Mouse (Mus musculus) T-cell, adult 66 days (primary cell): Measurements from ENCODE around the gene Orai1. TPM values are rescaled to one million over a fixed set of nuclear protein-coding genes. Genes with fewer than 3 reads are reported as not detected.

Source experiments
- total RNA-seq, 2 experiments: library from RNA; stranded (reverse); gene quantifications; 3 replicates in 1 of 2; 4 replicates in 1 of 2; pipeline ENCODE4 v1.2.4; 2023

Orai1 gene
- 10 to 100 TPM; 73.3 to 78.4 TPM for total RNA-seq

DNA sequence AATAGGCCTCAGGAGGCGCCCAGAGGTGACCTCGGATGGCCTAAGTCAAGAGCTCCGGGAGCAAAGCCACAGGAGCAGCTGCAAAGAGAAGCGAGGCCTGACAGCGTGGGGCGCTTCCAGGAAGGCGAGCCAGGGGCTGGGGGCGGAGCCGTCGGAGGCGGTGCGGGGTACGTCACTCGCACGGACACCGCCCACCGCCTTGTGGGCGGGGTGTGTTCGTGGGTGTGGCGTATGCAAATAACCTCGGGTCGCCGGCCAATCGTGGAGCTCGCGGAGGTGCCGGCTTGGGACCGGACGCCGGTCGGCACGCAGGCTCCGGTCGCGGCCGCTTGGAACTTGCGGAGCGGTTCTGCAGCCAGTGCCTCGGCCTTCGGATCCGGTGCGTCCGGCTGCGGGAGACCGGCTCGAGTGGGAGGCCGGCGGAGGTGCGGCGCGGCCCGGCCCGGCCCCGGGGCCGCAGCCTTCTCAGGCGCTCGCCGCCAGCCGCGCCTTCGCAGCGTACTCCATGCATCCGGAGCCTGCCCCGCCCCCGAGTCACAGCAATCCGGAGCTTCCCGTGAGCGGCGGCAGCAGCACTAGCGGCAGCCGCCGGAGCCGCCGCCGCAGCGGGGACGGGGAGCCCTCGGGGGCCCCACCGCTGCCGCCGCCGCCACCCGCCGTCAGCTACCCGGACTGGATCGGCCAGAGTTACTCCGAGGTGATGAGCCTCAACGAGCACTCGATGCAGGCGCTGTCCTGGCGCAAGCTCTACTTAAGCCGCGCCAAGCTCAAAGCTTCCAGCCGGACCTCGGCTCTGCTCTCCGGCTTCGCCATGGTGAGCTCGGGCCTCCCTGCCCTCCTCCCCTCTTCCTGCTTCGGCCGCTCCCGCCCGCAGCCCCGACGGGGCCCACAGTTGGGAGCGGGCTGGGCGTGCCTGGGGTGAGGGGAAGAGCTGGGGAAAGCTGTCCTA, at the start of gene Orai1:
Gene Orai1 (plus strand): TSS at position 322 of the 949 bp plus-strand sequence.

DNA sequence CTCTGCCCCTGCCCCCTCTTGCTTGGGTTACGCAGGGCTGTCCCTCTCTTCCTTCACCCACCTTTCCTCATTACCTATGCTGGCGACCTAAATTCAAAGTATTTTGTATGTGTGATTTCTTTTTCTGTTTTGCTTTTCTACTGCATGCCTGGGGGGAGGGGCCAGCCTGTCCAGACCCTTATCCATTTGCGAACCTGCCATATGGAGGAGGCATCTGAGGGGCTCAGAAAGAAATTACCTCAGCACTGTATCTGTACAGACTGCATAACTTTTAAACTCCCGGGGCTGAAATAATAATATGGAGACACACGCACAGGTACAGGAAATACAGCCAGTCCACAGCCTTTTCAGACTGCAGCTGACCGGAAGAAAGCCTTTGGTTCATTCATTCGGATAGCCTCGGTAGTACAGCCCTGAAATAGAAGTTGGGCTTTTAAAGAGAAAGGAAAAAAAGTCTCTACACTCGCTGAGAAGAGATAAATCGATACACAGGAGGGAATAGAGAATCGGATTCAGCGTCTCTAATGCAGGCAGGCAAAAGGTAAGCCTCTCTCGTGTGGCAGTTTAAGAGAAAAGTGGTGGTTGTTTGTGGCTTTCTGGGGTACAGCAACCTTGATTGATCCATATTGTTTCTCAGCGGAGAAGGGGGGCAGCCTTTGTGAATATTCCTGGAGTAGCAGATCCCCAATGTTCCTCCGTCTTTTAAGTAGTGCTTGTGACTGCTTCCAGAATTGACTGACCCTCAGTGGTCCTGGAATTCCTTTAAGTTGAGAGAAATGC, 25.1 kb upstream of the Orai1 start, which contains the start of gene Kdm2b:
Gene Kdm2b (minus strand): TSS at position 273 of the 780 bp plus-strand sequence.

DNA sequence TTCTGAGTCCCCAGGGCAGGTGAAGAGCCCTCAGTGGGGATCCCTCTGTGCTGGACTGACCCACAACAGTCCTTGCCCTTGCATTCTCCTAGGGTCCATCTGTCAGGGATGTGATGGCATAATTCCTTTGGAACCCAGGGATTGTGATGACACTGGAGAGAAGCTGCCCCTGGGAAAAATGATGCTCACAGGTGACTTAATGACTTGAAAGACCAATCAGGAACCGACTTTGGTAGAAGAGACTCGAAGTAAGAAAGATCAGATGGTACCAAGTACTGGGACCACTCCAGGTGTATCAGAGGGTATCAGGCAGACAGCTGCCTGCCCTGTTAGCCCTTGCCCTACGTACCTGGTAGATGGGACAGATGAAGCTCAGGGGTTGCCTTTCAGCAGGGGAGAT, 32.0 kb downstream of the Orai1 start, which contains the start of gene Morn3:
Gene Morn3 (minus strand): TSS at position 101 of the 400 bp plus-strand sequence.

DNA sequence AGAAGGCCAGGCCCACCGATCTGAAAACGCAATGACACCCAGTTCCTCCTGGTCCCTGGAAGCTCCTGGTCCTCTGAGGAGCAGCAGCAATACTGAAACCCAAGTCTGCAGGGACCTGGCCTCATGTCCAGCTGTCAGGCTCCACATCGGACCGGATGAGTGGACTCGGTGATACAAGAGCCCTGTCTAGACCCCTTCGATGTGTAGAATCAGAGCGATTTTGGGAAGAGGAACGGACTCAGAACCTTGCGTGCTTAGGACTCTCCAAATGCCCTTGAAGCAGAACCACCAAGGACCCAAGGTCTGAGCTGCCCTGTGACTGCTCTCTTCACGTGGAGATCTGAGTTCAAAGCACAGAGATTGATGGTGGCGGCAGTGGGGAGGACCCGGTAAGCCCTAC, 53.2 kb downstream of the Orai1 start, which contains the start of gene Tmem120b:
Gene Tmem120b (plus strand): TSS at position 301 of the 400 bp plus-strand sequence.

Other genes with a start within 250 kb of the Orai1 start
- gene Camkk2, start 235.7 kb upstream of the Orai1 start, total RNA-seq: 10 to 100 TPM; 24.0 to 25.5 TPM
- 100 to 1,000 TPM; 264 to 271 TPM for gene Anapc5, start 193.7 kb upstream of the Orai1 start, total RNA-seq
- 10 to 100 TPM; 25.6 to 30.4 TPM for gene Rnf34, start 165.0 kb upstream of the Orai1 start, total RNA-seq
- 10 to 100 TPM; 60.5 to 66.5 TPM for gene Kdm2b, start 25.3 kb upstream of the Orai1 start, total RNA-seq
- not detected for gene Morn3, start 31.9 kb downstream of the Orai1 start, total RNA-seq
- 1 to 10 TPM; 7.0 to 7.8 TPM for gene Tmem120b, start 53.3 kb downstream of the Orai1 start, total RNA-seq
- 10 to 100 TPM; 92.6 to 93.9 TPM for gene Rhof, start 117.6 kb downstream of the Orai1 start, total RNA-seq
- 100 to 1,000 TPM; 101 to 106 TPM for gene Setd1b, start 127.1 kb downstream of the Orai1 start, total RNA-seq
- gene Psmd9, start 154.3 kb downstream of the Orai1 start, total RNA-seq: 10 to 100 TPM; 25.4 to 33.7 TPM
- not detected for gene Hpd, start 167.7 kb downstream of the Orai1 start, total RNA-seq
- 1 to 10 TPM; 1.9 to 2.0 TPM for gene Wdr66, start 237.0 kb downstream of the Orai1 start, total RNA-seq